Mouse (Mus musculus) forelimb bud, embryonic 11.5 days (tissue): ENCODE results near the gene Atf6.

Experiments
- DNase-seq: peaks from one replicate; pipeline ENCODE4 v3.0.0-alpha.2; 2012; ENCODE audit warnings: low read depth, low spot score

Atf6 gene

DNA sequence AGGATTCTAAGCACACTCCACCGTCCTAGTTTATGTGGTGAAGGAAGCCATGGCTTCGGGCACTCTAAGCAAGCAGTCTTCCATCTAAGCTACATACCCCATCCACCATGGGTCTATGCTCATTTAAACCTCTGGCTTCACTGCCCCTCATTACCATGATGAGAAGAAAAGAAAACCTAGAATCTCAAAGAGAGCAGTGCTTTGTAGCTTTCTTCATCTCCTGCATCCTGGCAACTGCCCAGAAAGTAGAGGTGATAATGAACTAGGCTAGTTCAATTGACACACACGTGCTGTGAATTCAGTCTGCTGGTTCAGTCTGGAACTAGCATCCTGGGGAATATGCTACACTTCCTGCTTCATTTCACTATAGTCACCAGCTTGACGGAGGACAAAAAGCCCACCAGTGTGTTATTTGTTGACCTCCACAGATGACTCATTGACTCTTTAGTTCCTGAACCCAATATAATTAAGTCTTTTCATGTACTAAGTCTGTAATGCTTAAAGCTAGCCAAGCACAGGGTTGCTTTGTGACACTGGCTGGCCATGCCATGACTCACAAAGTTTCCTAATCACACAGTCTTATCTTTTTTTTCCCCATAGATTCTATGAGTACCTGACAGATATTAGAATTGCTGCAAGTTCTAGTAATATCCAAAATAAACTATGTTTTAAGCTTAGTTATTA is 162.5 kb downstream of the Atf6 start:
- DNase-seq, result no peak

DNA sequence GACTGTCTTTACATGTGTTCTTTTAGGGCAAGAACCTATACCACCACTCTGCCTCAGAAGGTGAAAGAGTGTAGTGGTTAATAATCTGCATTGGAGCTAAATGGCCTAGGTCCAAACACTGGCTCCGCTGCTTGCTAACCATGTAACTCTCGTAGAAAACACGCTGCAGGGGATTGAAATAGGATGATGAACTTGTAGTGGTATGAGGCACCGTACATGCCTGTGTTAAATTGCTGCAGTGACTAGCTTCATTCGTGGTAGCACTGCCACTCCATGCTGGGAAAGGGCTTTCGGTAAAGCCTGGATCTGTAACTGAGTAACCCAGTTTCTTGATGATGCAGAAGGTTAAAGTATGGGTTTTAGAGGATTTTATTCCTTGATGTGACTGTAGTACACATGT is 163.5 kb downstream of the Atf6 start:
- no peak for DNase-seq

DNA sequence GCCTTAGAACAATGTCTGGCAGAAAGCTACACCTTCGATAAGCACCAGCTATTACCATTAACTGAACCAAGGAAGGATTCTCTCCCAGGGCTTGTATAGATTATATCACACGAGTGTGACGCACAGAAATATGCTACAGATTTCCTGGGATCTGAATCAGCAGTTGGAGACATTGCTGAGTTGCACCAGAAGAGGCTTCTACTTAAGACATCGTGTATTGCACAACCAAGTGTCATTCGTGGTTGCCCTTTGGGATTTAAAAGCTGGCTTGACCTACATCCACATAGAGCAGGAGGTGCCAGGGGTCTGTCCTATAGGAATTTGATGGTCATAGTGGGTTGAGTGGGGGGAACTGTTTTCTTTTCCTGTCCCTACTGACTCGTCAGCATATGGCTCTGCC is 164.6 kb downstream of the Atf6 start:
- no peak for DNase-seq

DNA sequence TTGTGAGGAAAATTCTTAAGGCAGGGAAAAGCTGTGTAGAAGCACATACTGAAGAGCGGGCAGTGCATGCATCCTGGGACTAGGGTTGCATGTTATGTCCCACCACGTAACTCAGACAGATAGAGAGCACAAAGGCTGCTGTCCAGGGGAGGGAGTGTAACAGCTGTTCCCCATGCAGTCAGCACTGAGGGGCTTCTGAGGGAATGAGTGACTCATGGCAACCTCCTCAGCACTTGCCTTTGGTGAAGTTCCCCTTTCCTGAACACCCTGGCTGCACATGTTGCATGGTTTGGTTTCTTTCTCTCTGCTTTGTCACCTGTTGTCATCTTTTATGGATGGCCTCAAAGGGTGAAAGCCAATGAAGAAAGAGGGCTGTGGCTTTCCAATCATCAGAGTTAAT is 165.3 kb downstream of the Atf6 start:
- no peak for DNase-seq

DNA sequence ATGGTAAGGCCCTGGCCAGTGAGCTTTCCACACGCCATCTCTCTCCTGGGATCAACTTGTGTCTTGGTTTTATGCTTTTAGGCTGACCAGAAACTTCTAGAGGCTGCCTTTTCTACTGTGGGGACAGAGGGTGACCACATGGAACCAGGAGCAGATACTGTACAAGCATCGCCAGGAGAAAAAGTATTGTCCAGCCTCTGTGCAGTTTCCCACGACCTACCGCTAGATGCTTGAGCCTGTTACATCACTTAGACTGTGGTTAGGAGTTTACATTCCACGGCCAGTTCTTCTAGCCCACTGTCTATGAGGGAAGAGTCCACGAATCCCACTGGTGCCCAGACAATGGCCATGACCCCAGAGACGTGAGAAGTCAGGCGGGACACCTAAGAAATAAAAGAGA is 166.0 kb downstream of the Atf6 start:
- DNase-seq, result no peak

DNA sequence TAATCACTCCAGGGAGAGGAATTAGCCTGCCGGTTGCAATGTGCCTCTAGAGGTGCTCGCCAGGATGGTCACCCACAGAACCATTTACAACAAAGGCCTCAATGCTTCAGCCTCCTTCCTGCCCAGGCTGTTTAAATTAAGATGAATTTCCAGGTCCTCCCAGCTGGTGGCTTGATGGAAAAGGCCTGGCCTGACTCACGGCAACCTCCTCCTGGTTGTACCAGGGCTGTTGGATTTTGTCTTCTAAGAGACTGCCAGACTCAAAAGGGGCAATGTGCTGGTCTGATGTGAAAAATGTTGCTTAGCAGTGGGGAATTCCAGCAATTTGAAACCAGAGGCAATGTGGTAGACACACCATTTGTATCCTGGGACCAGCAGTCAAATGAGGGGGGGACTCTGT is 166.4 kb downstream of the Atf6 start:
- peak; percentile 32 for DNase-seq

DNA sequence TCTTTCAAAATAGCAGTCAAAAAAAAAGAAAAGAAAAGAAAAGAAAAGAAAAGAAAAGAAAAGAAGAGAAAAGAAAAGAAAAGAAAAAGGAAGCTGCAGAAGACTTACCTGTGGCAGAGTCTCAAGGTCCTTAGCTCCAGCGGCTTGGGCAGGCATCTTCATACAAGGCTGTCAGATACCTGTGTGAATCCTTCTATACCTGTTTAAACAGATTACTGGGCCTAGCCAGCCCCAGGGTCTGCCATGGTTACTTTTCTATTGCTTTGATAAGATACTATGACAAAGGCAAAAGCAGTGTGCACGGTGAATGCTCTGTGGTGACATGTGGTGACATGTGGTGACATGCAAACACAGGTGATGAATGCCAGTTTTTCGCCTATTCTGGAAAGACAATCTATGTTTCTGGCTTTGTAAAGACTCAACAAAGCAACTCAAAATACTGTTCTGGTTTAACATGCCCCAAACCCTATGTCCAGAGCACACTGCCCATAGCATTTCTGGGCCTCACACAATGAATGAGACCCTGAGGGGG is 167.0 kb downstream of the Atf6 start:
- no peak for DNase-seq

DNA sequence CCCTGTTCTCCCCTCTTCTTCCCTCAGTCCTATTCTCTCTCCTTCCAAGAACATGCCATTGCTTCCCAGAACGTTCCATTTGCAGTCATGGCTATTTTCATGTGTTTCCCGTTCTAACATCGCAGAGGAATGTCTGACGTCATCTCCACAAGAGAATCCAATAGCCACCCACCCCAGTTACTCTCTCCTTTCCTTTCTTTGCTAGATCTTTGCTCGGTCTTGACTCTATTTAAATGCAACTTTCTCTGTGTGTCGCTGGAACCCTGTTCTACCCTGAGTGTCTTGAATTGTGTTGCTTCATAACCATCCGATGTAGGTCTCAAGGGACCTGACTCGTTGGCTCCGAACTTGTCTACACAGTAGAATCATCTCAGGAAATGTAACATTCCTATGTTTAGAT is 168.0 kb downstream of the Atf6 start:
- no peak for DNase-seq

DNA sequence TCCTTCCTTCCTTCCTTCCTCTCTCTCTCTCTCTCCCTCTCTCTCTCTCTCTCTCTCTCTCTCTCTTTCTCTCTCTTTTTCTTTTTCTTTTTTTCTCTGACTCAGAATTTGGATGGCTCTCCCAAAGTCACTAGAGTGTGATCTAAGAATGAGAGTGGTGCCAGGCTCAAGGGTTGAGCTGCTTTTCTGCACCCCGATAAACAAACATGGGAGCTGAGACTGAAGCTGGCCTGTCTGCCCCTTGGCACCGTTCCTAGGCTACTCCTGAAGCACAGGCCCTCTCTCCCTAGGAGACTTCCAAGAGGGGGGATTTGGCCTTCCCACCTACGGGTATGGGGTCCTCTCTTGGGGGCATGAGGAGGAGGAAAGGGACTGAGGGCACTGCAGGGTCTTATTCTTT is 168.8 kb downstream of the Atf6 start:
- DNase-seq, result no peak

DNA sequence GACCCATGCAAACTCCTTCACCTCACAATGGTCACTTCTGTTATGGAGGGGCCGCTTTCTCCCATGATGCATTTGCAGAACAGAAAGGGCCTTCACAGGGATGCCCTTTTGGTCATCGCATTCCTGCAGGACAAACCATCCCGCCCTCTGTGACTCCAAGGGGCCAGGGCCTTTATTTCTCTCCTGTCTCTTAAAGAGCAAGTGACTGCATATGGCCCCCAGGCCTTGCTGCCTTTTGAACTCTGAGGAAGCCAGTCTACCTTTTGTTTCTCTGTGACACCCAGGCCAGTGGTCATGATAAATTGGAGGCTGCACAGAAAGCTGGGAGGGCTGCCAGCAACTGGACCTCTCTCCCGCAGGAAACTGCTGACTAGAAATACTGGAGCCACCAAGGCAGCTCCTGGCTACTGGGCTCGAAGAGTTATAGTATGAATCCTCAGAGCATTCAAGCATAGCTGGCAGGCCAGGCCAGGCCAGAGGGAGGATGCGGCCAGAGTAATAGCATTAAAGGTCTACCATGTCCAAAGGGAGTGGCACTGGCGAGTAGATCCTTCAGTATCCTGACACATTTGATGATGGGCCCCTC is 169.7 kb downstream of the Atf6 start:
- DNase-seq, result no peak

DNA sequence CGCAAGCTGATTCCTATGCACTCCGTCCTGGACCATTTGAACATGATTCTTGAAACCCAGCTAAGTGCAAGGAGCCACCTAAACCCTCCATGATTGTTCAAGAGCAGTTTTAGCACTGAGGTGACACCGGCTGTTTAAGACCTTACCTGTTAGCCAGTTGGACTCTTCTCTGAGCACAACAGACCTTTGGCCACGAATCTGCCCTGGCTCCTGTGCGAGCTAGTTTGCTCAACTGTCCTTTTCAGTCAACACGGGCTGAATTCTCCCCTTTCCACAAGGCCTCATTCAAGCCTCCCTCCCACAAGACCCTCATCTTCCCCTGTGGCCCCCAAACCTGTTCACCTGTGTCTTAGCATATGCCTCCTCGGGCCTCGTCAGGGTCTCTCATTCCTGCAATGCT is 170.6 kb downstream of the Atf6 start:
- DNase-seq, result no peak

DNA sequence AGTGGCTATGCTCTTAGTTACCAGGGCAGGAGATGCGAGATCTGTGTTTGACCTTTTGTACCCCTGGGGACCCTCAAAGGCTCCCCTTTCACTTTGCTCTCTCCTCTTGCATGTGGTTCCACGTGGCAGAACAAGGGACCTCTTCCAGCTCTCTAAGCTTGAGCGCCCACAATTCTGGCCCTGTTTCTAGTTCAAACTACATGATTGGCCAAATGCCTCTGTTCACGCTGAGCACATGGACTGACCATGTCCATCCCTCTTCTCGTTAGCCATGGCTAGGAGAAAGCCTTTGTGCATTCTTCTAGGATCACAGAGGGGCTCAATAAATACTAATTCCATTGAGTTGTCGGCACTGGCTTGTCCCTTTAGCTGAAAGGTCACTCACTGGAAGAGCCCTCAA is 172.2 kb downstream of the Atf6 start:
- DNase-seq, result no peak

DNA sequence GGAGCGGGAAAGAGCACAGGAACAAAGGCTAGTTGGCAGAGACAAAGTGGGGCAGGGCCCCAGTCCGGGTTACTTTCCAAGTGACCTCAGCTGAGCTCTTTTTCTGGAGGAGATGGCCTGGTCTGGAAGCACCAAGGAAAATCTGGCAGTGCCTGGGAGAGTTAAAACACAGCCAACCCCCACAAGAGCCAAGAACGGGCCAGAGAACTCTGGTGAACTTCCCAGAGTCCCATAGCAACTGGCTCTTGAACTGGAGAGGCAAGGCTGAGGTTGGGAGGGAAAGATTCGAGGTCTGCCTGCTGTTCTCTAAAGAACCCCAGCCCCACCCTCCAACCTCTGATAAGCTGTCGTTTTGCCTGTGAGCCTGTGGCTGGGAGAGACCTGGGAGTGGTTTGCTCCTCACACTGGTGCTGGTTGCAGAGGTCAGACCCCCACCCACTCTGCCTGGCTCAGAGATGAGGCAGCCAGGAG is 172.7 kb downstream of the Atf6 start:
- no peak for DNase-seq

DNA sequence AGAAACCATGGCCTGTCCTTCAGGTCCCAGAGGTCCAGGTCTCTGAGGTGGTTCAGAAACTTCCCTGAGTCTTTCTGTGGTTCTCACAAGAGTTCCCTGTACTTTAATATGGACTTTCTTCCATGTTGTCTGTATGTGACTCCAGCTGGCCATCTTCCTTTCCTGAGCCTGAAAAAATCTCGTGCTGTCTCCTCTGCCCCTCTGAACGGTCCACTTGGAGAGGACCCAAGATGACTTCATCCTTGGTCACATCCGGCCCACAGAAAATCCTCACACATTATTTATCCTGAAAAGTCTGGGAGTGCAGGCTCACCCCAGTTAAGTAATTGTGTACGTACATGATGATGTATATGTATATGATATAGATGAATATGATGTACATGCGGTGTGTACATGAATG is 176.3 kb downstream of the Atf6 start:
- no peak for DNase-seq

DNA sequence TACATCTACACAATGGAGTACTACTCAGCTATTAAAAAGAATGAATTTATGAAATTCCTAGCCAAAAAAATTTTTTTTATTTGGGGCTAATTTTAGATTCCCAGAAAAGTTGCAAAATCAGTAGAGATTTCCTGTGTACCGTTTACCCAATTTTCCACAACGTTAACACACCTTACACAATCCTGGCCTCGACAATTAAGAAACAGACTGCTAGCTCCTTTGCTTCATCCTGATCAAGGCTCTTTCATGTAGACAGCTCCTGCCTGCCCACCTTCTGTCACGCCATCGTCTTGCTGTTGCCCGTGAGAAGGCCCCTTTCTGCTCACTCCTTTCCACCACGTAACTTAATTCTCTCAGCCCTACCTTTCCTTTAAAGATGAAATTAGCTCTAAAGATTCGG is 177.8 kb downstream of the Atf6 start:
- DNase-seq, result no peak

DNA sequence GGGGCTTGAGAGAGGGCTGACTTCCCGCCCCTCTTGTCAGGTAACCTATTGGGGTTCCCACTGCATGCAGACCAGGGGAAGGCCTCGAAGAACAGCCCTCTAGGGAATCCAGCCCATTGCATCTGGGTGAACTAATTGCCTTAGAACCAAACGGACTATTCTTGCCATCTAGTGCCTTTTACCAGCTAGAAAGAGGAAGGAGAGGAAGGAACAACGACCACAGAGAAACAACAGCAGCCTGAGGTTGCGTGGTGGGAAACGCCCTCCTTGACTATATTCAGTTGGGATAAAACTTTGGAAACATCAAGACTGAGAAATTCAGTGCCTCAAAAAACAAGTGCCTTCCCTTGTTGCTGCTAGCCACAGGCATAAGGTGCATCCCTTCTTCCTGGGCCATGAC is 183.7 kb downstream of the Atf6 start:
- DNase-seq, result no peak

DNA sequence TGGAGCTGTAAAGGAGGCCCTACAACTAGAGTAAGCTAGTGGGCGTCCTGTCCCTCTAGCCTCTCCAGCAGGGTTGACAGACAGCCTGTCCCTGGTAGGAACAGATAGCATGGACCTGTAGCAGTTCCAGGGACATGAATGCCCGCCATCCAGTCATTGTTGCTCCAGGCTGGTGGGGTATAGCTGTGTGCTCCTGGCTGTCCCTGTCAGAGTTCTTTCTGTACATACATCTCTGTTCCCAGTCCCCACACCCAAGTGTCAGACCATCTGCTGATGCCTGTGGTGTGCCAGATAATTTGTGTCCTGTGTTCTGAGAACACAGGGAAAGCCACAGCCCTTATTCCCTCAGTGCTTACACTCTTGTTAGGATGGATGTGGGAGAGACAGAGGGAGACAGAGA is 187.9 kb downstream of the Atf6 start:
- no peak for DNase-seq

DNA sequence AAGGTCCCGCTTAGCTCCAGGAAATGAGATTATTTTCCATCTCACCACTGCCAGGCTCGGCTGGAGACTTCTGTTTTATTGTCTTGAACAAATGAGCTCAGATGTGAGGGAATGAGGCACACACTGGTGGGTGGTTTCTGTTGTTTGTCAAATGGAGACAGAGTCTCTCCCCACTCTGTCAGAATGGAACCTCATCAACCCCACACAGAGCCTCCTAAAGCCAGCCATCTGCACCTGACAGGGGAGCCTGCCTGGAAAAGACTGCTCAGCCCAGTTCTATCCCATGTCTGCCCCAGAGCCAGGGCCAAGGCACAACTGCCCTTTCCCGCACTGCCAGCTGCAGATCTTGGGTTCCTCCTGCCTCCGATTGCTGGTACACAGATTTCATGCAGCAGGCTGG is 188.7 kb downstream of the Atf6 start:
- DNase-seq, result no peak

DNA sequence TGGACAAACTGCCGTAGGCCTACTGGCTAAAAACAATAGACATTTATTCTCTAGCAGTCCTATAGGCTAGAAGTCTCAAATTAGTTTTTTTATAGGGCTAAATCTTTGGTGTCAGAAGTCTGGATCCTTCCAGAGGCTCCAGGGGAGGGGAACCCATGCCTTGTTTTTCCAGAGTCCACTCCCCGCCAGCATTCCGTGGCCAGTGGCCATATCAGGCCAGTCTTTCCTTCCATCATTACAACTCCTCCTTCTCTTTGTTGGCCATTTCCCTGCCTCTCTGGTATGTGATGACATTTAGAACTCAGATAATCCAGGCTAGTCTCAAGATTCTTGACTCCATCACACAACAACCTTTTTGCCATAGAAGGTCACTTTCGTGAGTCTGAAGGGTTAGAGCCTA is 189.9 kb downstream of the Atf6 start:
- no peak for DNase-seq

DNA sequence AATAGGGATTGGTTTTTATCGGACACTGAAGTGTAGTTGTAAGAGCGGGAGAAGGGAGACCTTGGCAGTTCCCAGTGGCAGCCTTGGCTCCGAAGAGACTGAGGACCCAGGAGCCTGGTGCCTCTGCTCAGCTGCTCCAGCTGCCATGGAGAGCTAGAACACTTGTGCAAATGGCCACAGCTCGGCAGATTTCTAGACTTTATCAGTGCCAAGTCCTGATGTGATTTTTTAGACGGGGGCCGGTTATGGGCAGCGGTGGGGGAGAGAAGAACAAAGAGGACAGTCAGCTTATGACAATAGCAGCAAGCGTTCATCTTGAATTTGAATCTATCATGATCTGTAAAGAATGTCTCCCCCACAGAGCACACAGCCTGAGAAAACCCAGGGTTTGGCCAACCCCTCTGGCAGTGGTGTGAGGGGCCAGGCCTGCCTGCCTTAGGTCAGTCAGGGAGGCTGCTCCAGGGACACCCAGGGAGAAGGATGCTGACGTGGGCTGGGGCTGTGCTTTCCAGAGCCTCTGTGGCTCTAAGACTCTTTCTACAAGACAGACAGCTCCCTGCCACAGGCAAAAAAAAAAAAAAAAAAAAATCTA is 193.3 kb downstream of the Atf6 start:
- DNase-seq, result no peak

DNA sequence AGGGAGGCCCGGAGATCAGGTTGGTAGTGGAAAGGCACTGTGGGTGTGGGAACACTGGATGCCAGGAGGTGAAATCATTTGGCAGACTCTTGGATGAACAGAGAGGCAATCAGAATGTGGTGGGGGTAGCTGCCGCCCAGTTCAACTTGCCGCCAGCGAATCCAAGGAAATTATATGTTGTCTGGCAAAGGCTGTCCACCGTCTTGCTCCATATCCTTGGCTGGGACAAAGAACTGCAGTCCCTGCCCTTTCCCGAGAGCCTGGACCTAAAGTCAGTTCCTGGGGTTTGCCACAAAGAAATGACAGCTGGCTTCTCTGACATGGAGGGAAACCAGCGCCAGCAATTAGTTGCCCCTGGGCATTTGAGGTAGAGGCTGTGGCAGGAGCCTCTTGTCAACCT is 202.4 kb downstream of the Atf6 start:
- no peak for DNase-seq

DNA sequence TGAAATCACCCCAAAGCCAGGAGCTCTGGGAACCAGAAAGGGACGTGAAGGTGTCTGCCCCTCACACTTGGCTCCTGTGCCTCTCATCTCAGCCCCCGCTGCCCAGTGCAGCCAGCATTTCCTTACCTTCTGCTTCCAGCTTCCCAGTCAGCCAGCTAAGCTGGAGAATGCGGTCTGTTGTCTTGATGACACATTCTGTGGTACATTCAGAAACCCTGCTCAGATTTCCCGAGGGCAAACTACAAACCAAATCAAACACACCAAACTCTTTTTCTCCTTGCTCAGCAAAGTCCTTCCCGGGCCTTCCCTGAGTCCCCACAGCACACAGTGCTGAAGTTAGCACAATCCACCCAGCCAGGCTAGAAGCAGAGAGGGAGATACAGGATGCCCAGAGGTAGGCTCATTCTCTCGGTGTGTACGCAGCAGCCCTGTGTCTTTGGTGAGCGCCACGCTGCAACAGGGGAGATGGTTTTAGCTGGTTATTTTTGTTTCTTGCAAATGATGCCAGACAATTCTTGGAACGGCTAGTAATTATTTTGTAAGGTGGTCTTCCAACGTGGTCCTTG is 202.9 kb downstream of the Atf6 start:
- no peak for DNase-seq

DNA sequence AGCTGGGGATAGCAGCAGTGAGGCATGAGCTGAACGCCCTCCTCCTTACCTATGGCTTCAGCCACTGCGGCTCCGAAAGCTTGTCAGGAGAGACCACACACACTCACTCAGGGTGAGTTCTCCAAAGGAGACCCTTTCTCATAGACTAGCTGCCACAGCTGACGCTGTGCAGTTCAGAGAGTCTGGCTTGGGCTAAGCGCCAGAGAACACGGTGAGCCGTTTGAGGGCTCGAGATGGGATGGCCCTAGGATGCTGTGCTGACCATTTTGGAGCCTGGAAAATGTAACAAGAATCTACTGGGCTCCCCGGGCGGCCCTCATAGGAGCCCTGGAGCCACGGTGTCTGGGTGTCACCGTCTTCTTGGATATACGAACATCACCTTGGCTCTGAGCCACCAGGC is 208.3 kb downstream of the Atf6 start:
- DNase-seq, result no peak
